Mouse (Mus musculus) spleen, adult 2 months (tissue): ENCODE measurements around the gene Stx7.

Source experiments
- CTCF ChIP-seq: fragments of 200-500 bp; IDR thresholded peaks from 2 replicates; pipeline ENCODE4 v1.5.1; 2011; ENCODE audit warnings: mild to moderate bottlenecking, inconsistent platforms; ENCODE audit not compliant: insufficient read depth, insufficient read length, insufficient replicate concordance; ENCODE audit errors: extremely low read depth
- POLR2A ChIP-seq: fragments of 200-500 bp; IDR thresholded peaks from 2 replicates; pipeline ENCODE4 v1.6.1; 2011; ENCODE audit warnings: low read depth, low read length, inconsistent platforms

GRCm38 (mm10) chr10:24150086-24150485 is 984 bp downstream of the Stx7 start:
- no peak for TF ChIP-seq POLR2A
- TF ChIP-seq CTCF: no peak
